Mouse (Mus musculus) bone marrow macrophage, adult 2 months (primary cell): ENCODE data around the gene Proser3. TPM values are rescaled to one million over a fixed set of nuclear protein-coding genes. Genes with fewer than 3 reads are reported as not detected.

Source experiments
- H3K27ac ChIP-seq: 2 replicates; pipeline ENCODE4 v1.5.1; 2012; ENCODE audit warnings: low read depth, low read length; ENCODE audit not compliant: insufficient read depth
- H3K4me1 ChIP-seq: 2 replicates; pipeline ENCODE4 v1.6.1; 2012; ENCODE audit warnings: low read length; ENCODE audit not compliant: control insufficient read depth, insufficient read depth
- H3K4me3 ChIP-seq: 2 replicates; pipeline ENCODE4 v1.5.1; 2012; ENCODE audit warnings: mild to moderate bottlenecking, low read length, moderate library complexity; ENCODE audit not compliant: insufficient read depth
- CTCF ChIP-seq: IDR thresholded peaks from 2 replicates; pipeline ENCODE4 v1.5.1; 2012; ENCODE audit warnings: low read depth, mild to moderate bottlenecking, low read length, moderate library complexity
- POLR2A ChIP-seq: IDR thresholded peaks from 2 replicates; pipeline ENCODE4 v1.6.1; 2012; ENCODE audit warnings: mild to moderate bottlenecking, low read depth, low read length, borderline replicate concordance
- polyA plus RNA-seq: library from polyadenylated mRNA; stranded (reverse); fragments of >200 nt; gene quantifications from 2 replicates; pipeline ENCODE4 v1.2.4, GENCODE M21; 2012; ENCODE audit not compliant: missing spikeins, insufficient read depth, insufficient read length

Gene Proser3
- polyA plus RNA-seq, 1 experiment: 12.2 TPM

GRCm38 (mm10) chr7:30579950-30580349 is 27.9 kb upstream of the Proser3 start:
- H3K4me3 ChIP-seq: no peak overlapping the region
- H3K4me1 ChIP-seq: no peaks in the 10 kb centered on the region
- no peak for TF ChIP-seq POLR2A
- TF ChIP-seq CTCF: no peak
- no peak overlapping the region for H3K27ac ChIP-seq

- Histone ChIP-seq H3K4me3 (no peak overlapping the region), H3K27ac (no peak overlapping the region), H3K4me1 (no peaks in the 10 kb centered on the region)
- TF ChIP-seq CTCF (no peak), POLR2A (no peak)
Measured at GRCm38 (mm10) chr7:30572969-30573368, 20.9 kb upstream of the Proser3 start.

GRCm38 (mm10) chr7:30572389-30572788 is 20.3 kb upstream of the Proser3 start:
- Histone ChIP-seq H3K4me3 (no peak overlapping the region), H3K4me1 (no peaks in the 10 kb centered on the region), H3K27ac (no peak overlapping the region)
- TF ChIP-seq POLR2A (no peak), CTCF (no peak)

- Histone ChIP-seq H3K27ac (no peak overlapping the region), H3K4me3 (no peak overlapping the region)
- no peak for TF ChIP-seq POLR2A
- TF ChIP-seq CTCF: no peak
Measured at GRCm38 (mm10) chr7:30567555-30567954, 15.5 kb upstream of the Proser3 start.

GRCm38 (mm10) chr7:30566033-30566432 is 13.9 kb upstream of the Proser3 start:
- peaks cover 3% of the 10 kb centered on the region; the same call in 1 of the 2 replicates for H3K4me1 ChIP-seq
- TF ChIP-seq POLR2A: no peak
- no peak for TF ChIP-seq CTCF
- H3K27ac ChIP-seq: no peak overlapping the region
- H3K4me3 ChIP-seq: no peak overlapping the region

More at GRCm38 (mm10) chr7:30567555-30567954, 15.5 kb upstream of the Proser3 start:
- H3K4me1 ChIP-seq: peaks cover 3% of the 10 kb centered on the region; the same call in 1 of the 2 replicates

GRCm38 (mm10) chr7:30564970-30565571 is 13.0 kb upstream of the Proser3 start, which contains the start of gene Igflr1:
TSS of gene Igflr1 (plus strand) at chr7:30565427.
- H3K4me1 ChIP-seq: peaks cover 6% of the 10 kb centered on the region
- no peak within 1 kb of the TSS for H3K4me3 ChIP-seq
- no peak within 1 kb of the TSS for H3K27ac ChIP-seq
- no peak for TF ChIP-seq CTCF
- no peak for TF ChIP-seq POLR2A

GRCm38 (mm10) chr7:30563906-30564280 is 11.8 kb upstream of the Proser3 start:
- Histone ChIP-seq H3K27ac (no peak overlapping the region), H3K4me3 (peak overlapping the region; percentile 69), H3K4me1 (peaks cover 9% of the 10 kb centered on the region)
- no peak for TF ChIP-seq CTCF
- TF ChIP-seq POLR2A: no peak

- Histone ChIP-seq H3K4me1 (peaks cover 12% of the 10 kb centered on the region), H3K4me3 (peak within 1 kb of the TSS; percentile 69), H3K27ac (peak within 1 kb of the TSS; percentile 69)
- TF ChIP-seq POLR2A (no peak), CTCF (no peak)
Measured at GRCm38 (mm10) chr7:30563117-30563905, 11.2 kb upstream of the Proser3 start, which contains the start of the genes U2af1l4, Gm49396 and Psenen. TSS of gene U2af1l4 (plus strand) at chr7:30563301. TSS of gene Gm49396 (plus strand) at chr7:30563344. TSS of gene Psenen (minus strand) at chr7:30563627.

GRCm38 (mm10) chr7:30562526-30563116 is 10.5 kb upstream of the Proser3 start:
- TF ChIP-seq CTCF: no peak
- no peak for TF ChIP-seq POLR2A

GRCm38 (mm10) chr7:30560296-30560695 is 8.2 kb upstream of the Proser3 start:
- no peak overlapping the region for H3K4me3 ChIP-seq
- H3K4me1 ChIP-seq: peaks cover 15% of the 10 kb centered on the region
- H3K27ac ChIP-seq: no peak overlapping the region
- TF ChIP-seq CTCF (no peak), POLR2A (no peak)

More at GRCm38 (mm10) chr7:30562526-30563116, 10.5 kb upstream of the Proser3 start:
- Histone ChIP-seq H3K27ac (peak overlapping the region; percentile 62), H3K4me1 (peaks cover 15% of the 10 kb centered on the region), H3K4me3 (peak overlapping the region; percentile 67)
